Mouse (Mus musculus) spleen, adult 2 months (tissue): ENCODE measurements around the gene Arhgef38. TPM values are rescaled to one million over a fixed set of nuclear protein-coding genes. Genes with fewer than 3 reads are reported as not detected.

Experiments used
- DNase-seq, 2 experiments: peaks; one replicate each; pipeline versions ENCODE4 v3.0.0 to v3.0.0-alpha.2; 2012 to 2021; ENCODE audit warnings: low spot score in 2 of 2, low read depth in 1 of 2
- H3K27ac ChIP-seq: fragments of 200-500 bp; 2 replicates; pipeline ENCODE4 v1.5.1; 2012; ENCODE audit warnings: low read length, inconsistent platforms; ENCODE audit not compliant: insufficient read depth
- H3K27me3 ChIP-seq: fragments of 200-500 bp; 2 replicates; pipeline ENCODE4 v1.6.1; 2012; ENCODE audit warnings: mild to moderate bottlenecking, moderate library complexity, low read length, inconsistent platforms; ENCODE audit not compliant: control insufficient read depth, insufficient read depth
- H3K36me3 ChIP-seq: fragments of 200-500 bp; 2 replicates; pipeline ENCODE4 v1.6.1; 2012; ENCODE audit warnings: mild to moderate bottlenecking, low read length, inconsistent platforms; ENCODE audit not compliant: control insufficient read depth, insufficient read depth
- H3K4me1 ChIP-seq: fragments of 200-500 bp; 2 replicates; pipeline ENCODE4 v1.6.1; 2011; ENCODE audit warnings: inconsistent platforms; ENCODE audit not compliant: control insufficient read depth, insufficient read depth, insufficient read length
- H3K4me3 ChIP-seq: fragments of 200-500 bp; 2 replicates; pipeline ENCODE4 v1.5.1; 2011; ENCODE audit warnings: mild to moderate bottlenecking, inconsistent platforms; ENCODE audit not compliant: insufficient read depth, insufficient read length; ENCODE audit errors: extremely low read depth
- CTCF ChIP-seq: fragments of 200-500 bp; IDR thresholded peaks from 2 replicates; pipeline ENCODE4 v1.5.1; 2011; ENCODE audit warnings: mild to moderate bottlenecking, inconsistent platforms; ENCODE audit not compliant: insufficient read depth, insufficient read length, insufficient replicate concordance; ENCODE audit errors: extremely low read depth
- POLR2A ChIP-seq: fragments of 200-500 bp; IDR thresholded peaks from 2 replicates; pipeline ENCODE4 v1.6.1; 2011; ENCODE audit warnings: low read depth, low read length, inconsistent platforms
- WGBS: fragments of 180-500 bp; shearing (Covaris S2); methylation state at CpG from one replicate; pipeline ENCODE4 v1.1.7; 2018; 5-methylcytosine and 5-hydroxymethylcytosine counted together
- polyA plus RNA-seq: library from polyadenylated mRNA; depleted of rRNA; stranded (reverse); fragments of >200 nt; gene quantifications from 2 replicates; pipeline ENCODE4 v1.2.3, GENCODE M21; 2012

The Arhgef38 gene
- polyA plus RNA-seq, 1 experiment, result not detected

GRCm38 (mm10) chr3:133098909-133099308 lies 135.8 kb downstream of the Arhgef38 start:
- 98% methylated on average over 2 of the region's 2 CpGs for WGBS
- DNase-seq, result no peak
- Histone ChIP-seq H3K4me1 (no peaks in the 10 kb centered on the region), H3K36me3 (peaks cover 28% of the 10 kb centered on the region), H3K27me3 (no peaks in the 10 kb centered on the region), H3K4me3 (no peak overlapping the region), H3K27ac (no peak overlapping the region)
- TF ChIP-seq POLR2A (no peak), CTCF (no peak)

DNA sequence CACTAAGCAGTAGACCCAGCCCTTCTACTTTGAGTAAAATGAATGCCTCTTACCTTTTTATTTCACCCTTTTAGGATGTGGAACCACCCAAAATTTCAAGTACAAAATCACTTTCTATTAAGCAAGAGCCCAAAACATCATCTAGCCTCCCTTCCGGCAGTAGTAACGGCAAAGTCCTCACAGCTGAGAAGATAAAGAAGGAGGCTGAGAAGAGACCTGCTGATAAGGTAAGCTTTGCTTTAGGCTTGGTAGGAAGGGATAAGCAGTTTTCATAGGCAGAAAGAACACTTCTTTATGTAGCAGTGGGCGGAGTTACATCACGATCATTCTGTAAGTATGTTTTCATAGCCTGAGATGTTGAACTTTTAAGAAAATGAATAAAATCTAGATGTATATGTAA lies 136.4 kb downstream of the Arhgef38 start:
- Histone ChIP-seq H3K27ac (no peak overlapping the region), H3K27me3 (no peaks in the 10 kb centered on the region), H3K4me3 (no peak overlapping the region), H3K36me3 (peaks cover 25% of the 10 kb centered on the region), H3K4me1 (peaks cover 3% of the 10 kb centered on the region; the same call in 1 of the 2 replicates)
- TF ChIP-seq POLR2A (no peak), CTCF (no peak)
- no peak for DNase-seq
- 86% methylated on average over 4 of the region's 4 CpGs for WGBS

GRCm38 (mm10) chr3:133097936-133098335 lies 136.8 kb downstream of the Arhgef38 start:
- TF ChIP-seq CTCF (no peak), POLR2A (no peak)
- peaks cover 3% of the 10 kb centered on the region; the same call in 1 of the 2 replicates for H3K4me1 ChIP-seq
- H3K36me3 ChIP-seq, result peaks cover 25% of the 10 kb centered on the region
- no peaks in the 10 kb centered on the region for H3K27me3 ChIP-seq
- no peak for DNase-seq
- WGBS, result 89% methylated on average over 6 of the region's 6 CpGs
- no peak overlapping the region for H3K4me3 ChIP-seq
- H3K27ac ChIP-seq, result no peak overlapping the region

GRCm38 (mm10) chr3:133094305-133094704 lies 140.4 kb downstream of the Arhgef38 start:
- H3K27ac ChIP-seq, result no peak overlapping the region
- WGBS, result 86% methylated on average over 1 of the region's 1 CpGs
- H3K4me3 ChIP-seq, result no peak overlapping the region
- H3K4me1 ChIP-seq, result peaks cover 3% of the 10 kb centered on the region; the same call in 1 of the 2 replicates
- no peaks in the 10 kb centered on the region for H3K27me3 ChIP-seq
- peaks cover 6% of the 10 kb centered on the region for H3K36me3 ChIP-seq
- no peak for DNase-seq
- no peak for TF ChIP-seq CTCF
- TF ChIP-seq POLR2A, result no peak

GRCm38 (mm10) chr3:133092936-133093335 lies 141.8 kb downstream of the Arhgef38 start:
- Histone ChIP-seq H3K36me3 (no peaks in the 10 kb centered on the region), H3K27ac (no peak overlapping the region; the same call in 1 of the 2 replicates), H3K4me1 (peaks cover 3% of the 10 kb centered on the region; the same call in 1 of the 2 replicates), H3K4me3 (no peak overlapping the region; the same call in 1 of the 2 replicates), H3K27me3 (no peaks in the 10 kb centered on the region)
- no peak for TF ChIP-seq POLR2A
- no peak for TF ChIP-seq CTCF
- WGBS, result 11% methylated on average over 1 of the region's 1 CpGs
- peak in 1 of 2 experiments; percentile 5 for DNase-seq

DNA sequence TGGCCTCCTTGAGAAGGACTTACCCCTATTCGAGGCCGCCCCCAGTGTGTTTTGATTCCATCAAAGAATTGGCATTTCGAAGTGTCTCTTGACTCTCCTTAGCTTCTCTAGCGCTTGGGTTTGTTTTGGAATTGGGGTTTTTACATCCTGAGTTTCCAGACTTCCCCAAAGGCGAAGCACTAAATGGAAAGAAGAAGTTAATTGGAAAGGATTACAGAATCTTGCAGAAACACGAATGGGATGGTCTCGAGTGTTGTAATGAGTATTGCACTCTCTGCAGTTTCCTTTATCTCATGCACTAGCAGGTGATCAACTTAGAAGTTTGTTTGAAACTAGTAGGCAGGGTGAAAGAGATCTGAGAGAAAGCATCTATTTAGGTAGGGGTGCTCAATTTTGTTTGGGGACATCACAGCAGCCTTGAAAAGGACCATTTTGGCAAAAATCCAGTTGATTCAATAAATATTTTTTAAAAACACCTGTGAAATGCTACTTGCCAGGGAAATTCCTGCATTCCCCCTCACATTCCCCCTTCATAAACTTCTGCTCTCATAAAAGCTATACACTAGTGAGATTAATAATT lies 142.4 kb downstream of the Arhgef38 start:
- 0% methylated on average over 7 of the region's 7 CpGs for WGBS
- peak in 1 of 2 experiments; percentile 4 for DNase-seq
- Histone ChIP-seq H3K36me3 (no peaks in the 10 kb centered on the region), H3K27ac (peak overlapping the region; percentile 89), H3K4me1 (peaks cover 3% of the 10 kb centered on the region; the same call in 1 of the 2 replicates), H3K27me3 (no peaks in the 10 kb centered on the region), H3K4me3 (peak overlapping the region; percentile 95)
- no peak for TF ChIP-seq POLR2A
- TF ChIP-seq CTCF, result no peak

DNA sequence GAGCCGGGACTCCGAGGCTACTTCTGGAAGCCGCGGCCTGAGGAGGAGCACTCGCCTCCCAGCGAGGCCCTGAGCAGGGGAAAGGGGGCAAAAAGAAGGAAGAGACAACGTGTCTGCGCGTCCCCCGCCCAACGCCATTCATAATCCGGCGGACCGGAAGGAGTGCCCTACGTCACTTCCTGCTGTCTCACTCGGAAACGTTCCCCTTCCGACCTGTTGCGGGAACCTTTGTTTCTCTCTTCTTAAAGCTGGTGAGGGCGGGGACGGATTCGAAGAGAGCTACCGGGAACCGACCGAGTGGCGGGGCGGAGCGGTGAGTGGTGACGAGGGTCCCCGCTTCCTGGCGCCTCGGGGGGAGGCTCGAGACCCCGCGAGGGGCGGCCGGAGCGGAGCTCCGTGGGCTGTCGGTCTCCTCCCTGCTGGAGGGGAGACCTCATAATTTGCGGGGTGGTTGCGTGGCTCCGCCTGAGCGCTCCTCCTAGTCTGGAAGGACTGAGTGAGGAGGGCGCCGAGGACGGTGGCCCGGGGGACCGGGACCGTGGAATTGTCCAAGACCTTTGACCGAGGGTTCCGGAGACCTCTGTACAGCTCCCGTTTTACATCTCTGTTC lies 143.0 kb downstream of the Arhgef38 start, which contains the start of the genes Ints12 and Gstcd:
Gene Ints12, plus strand, starts transcription at position 177 of the 610 bp plus-strand sequence.
Gene Gstcd, minus strand, starts transcription at position 370 of the 610 bp plus-strand sequence.
- no peaks in the 10 kb centered on the region for H3K36me3 ChIP-seq
- WGBS, result under 1% methylated on average over 51 of the region's 53 CpGs
- peak within 1 kb of the TSS; percentile 92 for H3K27ac ChIP-seq
- H3K4me3 ChIP-seq, result peak within 1 kb of the TSS; percentile 95
- H3K4me1 ChIP-seq, result peaks cover 3% of the 10 kb centered on the region; the same call in 1 of the 2 replicates
- TF ChIP-seq CTCF (no peak), POLR2A (peak; percentile 73)
- no peaks in the 10 kb centered on the region for H3K27me3 ChIP-seq
- peak; percentile 84 to 91 for DNase-seq
